Mouse (Mus musculus) forebrain, embryonic 12.5 days (tissue): ENCODE measurements around the gene Ppp2r3d. TPM values are rescaled to one million over a fixed set of nuclear protein-coding genes. Genes with fewer than 3 reads are reported as not detected.
A peak's percentile ranks its signal among the peaks of the same experiment; 100 is the strongest.

Experiments
- ATAC-seq: fragments of 200-750 bp; cut with Nextera tagmentation; 2 replicates; pipeline ENCODE4 v1.8.0; 2017; ENCODE audit warnings: moderate TSS enrichment; ENCODE audit not compliant: low FRiP score
- H3K27ac ChIP-seq: fragments of 300-500 bp; sonication (generic); 2 replicates; pipeline ENCODE4 v1.5.1; 2016; ENCODE audit warnings: mild to moderate bottlenecking
- H3K27me3 ChIP-seq: fragments of 300-500 bp; sonication (generic); 2 replicates; pipeline ENCODE4 v1.6.1; 2016; ENCODE audit warnings: mild to moderate bottlenecking
- H3K36me3 ChIP-seq: fragments of 300-500 bp; sonication (generic); replicated peaks from 2 replicates; pipeline ENCODE4 v1.6.1; 2016; ENCODE audit warnings: mild to moderate bottlenecking
- H3K4me1 ChIP-seq: fragments of 300-500 bp; sonication (generic); 2 replicates; pipeline ENCODE4 v1.6.1; 2016
- H3K4me2 ChIP-seq: fragments of 300-500 bp; sonication (generic); 2 replicates; pipeline ENCODE4 v1.6.1; 2016; ENCODE audit warnings: mild to moderate bottlenecking, moderate library complexity
- H3K4me3 ChIP-seq: fragments of 300-500 bp; sonication (generic); replicated peaks from 2 replicates; pipeline ENCODE4 v1.5.1; 2016; ENCODE audit warnings: mild to moderate bottlenecking
- H3K9ac ChIP-seq: fragments of 300-500 bp; sonication (generic); 2 replicates; pipeline ENCODE4 v1.6.1; 2016; ENCODE audit warnings: mild to moderate bottlenecking
- H3K9me3 ChIP-seq: fragments of 300-500 bp; sonication (generic); 2 replicates; pipeline ENCODE4 v1.6.1; 2016
- WGBS: fragments of 180-500 bp; shearing (Covaris S2); methylation state at CpG from one replicate; pipeline ENCODE4 v1.1.7; 2016; 5-methylcytosine and 5-hydroxymethylcytosine counted together
- polyA plus RNA-seq: library from polyadenylated mRNA; unstranded; fragments of >200 nt; fragmentation: Nextera tagmentation; extraction: Ambion mirVana; gene quantifications from 2 replicates; pipeline ENCODE4 v1.2.1, GENCODE M21; 2016

Ppp2r3d gene
- polyA plus RNA-seq, 1 experiment from 2014 or later = 163 TPM

GRCm38 (mm10) chr9:124438686-124439346 lies 37.9 kb downstream of the Ppp2r3d start:
- Histone ChIP-seq H3K4me2 (no peak overlapping the region), H3K27ac (no peak overlapping the region), H3K4me1 (no peaks in the 10 kb centered on the region), H3K36me3 (peaks cover 36% of the 10 kb centered on the region), H3K9ac (no peak overlapping the region), H3K9me3 (peaks cover 34% of the 10 kb centered on the region), H3K27me3 (no peaks in the 10 kb centered on the region), H3K4me3 (no peak overlapping the region)
- 95% methylated on average over 22 of the region's 22 CpGs for WGBS
- ATAC-seq = peak; percentile 23; the same call in 1 of the 2 replicates

- Histone ChIP-seq H3K9ac (peak overlapping the region; percentile 53; the same call in 1 of the 2 replicates), H3K4me2 (peak overlapping the region; percentile 60), H3K4me1 (peaks cover 6% of the 10 kb centered on the region; the same call in 1 of the 2 replicates), H3K4me3 (peak overlapping the region; percentile 73), H3K27ac (peak overlapping the region; percentile 99), H3K27me3 (peaks cover 5% of the 10 kb centered on the region; the same call in 1 of the 2 replicates), H3K9me3 (no peaks in the 10 kb centered on the region), H3K36me3 (no peaks in the 10 kb centered on the region)
- ATAC-seq = peak; percentile 50
- under 1% methylated on average over 45 of the region's 47 CpGs for WGBS
Measured at GRCm38 (mm10) chr9:124425411-124425885, 51.2 kb downstream of the Ppp2r3d start.

DNA sequence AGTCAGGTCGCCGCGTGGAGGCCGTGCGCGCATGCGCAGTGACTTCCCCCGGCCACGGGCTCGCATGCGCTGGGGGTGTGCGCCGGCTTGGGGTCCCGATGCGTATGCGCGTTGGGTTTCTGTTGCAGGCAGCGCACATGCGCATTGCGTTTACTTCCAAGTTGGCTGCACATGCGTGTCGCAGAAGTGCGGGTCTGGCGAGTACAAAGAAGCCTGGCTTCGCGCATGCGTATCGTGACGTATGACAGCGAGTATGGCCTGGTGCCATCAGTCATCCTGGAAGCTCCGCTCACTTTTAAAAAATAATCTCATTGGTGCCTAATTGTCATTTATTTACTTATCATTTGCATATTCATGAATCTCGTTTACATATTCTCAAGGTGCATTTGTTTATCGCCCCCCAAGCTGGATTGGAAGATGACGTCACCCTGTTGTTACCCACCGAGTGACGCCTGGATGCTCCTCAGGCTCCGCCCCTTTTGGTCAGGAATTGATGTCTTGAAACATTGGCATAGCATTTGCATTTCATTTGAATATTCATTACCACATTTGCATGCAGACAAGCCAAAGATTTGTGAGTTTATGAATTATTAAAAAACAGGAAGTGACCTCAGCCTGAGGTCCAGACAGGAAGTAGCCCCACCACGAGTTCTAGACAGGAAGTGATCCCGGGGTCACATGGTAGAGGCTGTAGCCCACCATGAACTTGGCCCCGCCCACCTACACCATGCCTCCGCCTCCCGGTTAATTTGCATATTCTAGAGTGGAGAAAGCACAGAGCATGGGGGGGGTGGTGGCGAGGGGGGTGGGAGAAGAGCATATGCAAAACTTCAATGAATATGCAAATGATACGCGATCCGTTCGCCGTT lies 51.9 kb downstream of the Ppp2r3d start:
- H3K36me3 ChIP-seq = no peaks in the 10 kb centered on the region
- peak; percentile 79 for ATAC-seq
- WGBS = under 1% methylated on average over 48 of the region's 48 CpGs
- peak overlapping the region; percentile 60 for H3K4me2 ChIP-seq
- peak overlapping the region; percentile 68; the same call in 1 of the 2 replicates for H3K9ac ChIP-seq
- peaks cover 6% of the 10 kb centered on the region; the same call in 1 of the 2 replicates for H3K4me1 ChIP-seq
- peak overlapping the region; percentile 99 for H3K27ac ChIP-seq
- H3K27me3 ChIP-seq = peaks cover 5% of the 10 kb centered on the region; the same call in 1 of the 2 replicates
- peak overlapping the region; percentile 73 for H3K4me3 ChIP-seq
- H3K9me3 ChIP-seq = no peaks in the 10 kb centered on the region

GRCm38 (mm10) chr9:124424292-124424541 lies 52.5 kb downstream of the Ppp2r3d start:
- H3K36me3 ChIP-seq = no peaks in the 10 kb centered on the region
- under 1% methylated on average over 27 of the region's 27 CpGs for WGBS
- peak overlapping the region; percentile 73 for H3K4me3 ChIP-seq
- peaks cover 5% of the 10 kb centered on the region; the same call in 1 of the 2 replicates for H3K27me3 ChIP-seq
- peak; percentile 34 for ATAC-seq
- no peaks in the 10 kb centered on the region for H3K9me3 ChIP-seq
- H3K4me1 ChIP-seq = peaks cover 6% of the 10 kb centered on the region; the same call in 1 of the 2 replicates
- H3K4me2 ChIP-seq = peak overlapping the region; percentile 60
- peak overlapping the region; percentile 68 for H3K9ac ChIP-seq
- peak overlapping the region; percentile 99 for H3K27ac ChIP-seq

DNA sequence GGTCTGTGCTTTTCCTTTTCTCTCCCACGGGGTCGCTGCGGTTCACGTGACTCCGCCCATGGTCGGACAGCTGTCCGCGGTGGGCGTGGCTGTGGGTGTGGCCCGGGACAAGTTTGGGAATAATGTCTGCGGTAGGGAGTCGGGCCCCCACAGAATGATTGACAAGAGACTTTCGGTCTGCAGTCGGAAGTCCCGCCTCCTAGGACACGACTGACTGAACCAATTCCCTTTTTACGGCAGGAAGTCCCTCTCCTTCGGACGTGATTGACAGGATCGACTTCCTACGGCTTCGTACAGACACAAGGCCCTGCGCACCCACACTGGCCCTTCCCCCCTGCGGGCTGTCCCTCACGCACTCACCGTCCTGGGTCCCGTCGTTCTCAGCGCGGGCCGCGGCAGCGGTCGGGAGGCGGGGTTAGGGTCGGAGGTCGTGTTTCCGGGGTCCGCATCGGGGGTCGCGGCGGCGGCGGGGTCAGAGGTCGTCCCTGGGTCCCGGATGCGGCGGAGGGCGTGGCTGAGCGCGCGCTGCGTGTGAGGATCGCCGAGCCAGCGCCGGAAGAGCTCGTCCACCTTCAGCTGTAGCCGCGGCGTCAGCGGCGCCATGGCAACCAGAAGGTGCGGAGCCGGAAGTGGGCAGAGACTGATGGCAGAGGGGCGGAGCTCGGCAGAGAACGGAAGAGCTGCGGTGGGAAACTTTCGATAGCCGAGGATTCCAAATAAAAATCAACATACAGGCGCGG lies 53.0 kb downstream of the Ppp2r3d start:
- Histone ChIP-seq H3K4me3 (peak overlapping the region; percentile 73), H3K9ac (peak overlapping the region; percentile 68), H3K4me2 (peak overlapping the region; percentile 60), H3K27me3 (peaks cover 5% of the 10 kb centered on the region; the same call in 1 of the 2 replicates), H3K9me3 (no peaks in the 10 kb centered on the region), H3K27ac (peak overlapping the region; percentile 99), H3K4me1 (peaks cover 6% of the 10 kb centered on the region; the same call in 1 of the 2 replicates), H3K36me3 (no peaks in the 10 kb centered on the region)
- WGBS = under 1% methylated on average over 74 of the region's 74 CpGs
- peak; percentile 75 for ATAC-seq

GRCm38 (mm10) chr9:124422900-124423551 lies 53.7 kb downstream of the Ppp2r3d start:
- peak overlapping the region; percentile 60 for H3K4me2 ChIP-seq
- H3K4me3 ChIP-seq = peak overlapping the region; percentile 73
- WGBS = under 1% methylated on average over 59 of the region's 59 CpGs
- no peaks in the 10 kb centered on the region for H3K9me3 ChIP-seq
- peak overlapping the region; percentile 99 for H3K27ac ChIP-seq
- peaks cover 6% of the 10 kb centered on the region; the same call in 1 of the 2 replicates for H3K4me1 ChIP-seq
- H3K9ac ChIP-seq = peak overlapping the region; percentile 68
- no peaks in the 10 kb centered on the region for H3K36me3 ChIP-seq
- ATAC-seq = peak; percentile 60
- no peaks in the 10 kb centered on the region for H3K27me3 ChIP-seq

DNA sequence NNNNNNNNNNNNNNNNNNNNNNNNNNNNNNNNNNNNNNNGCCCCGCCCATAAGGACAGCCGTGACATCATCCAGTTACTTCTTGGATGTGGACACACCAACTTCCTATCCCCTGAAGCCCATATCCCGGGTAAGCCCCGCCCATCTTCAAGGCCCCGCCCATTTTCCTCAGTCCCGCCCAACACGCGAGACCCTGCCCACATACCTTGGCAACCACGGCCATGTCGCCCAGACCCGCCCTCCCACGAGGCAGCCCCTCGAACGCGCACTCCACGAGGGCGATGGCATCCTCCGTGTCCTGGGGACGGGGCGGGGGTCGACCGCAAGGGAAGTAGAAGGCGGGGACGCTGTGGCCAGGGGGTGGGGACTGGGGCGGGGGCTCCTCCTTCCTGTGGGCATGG lies 54.3 kb downstream of the Ppp2r3d start:
- WGBS = 5% methylated on average over 23 of the region's 25 CpGs
- no peaks in the 10 kb centered on the region for H3K36me3 ChIP-seq
- H3K27ac ChIP-seq = peak overlapping the region; percentile 99
- ATAC-seq = no peak
- peak overlapping the region; percentile 60 for H3K4me2 ChIP-seq
- no peaks in the 10 kb centered on the region for H3K27me3 ChIP-seq
- H3K9me3 ChIP-seq = no peaks in the 10 kb centered on the region
- H3K4me3 ChIP-seq = peak overlapping the region; percentile 73
- peaks cover 6% of the 10 kb centered on the region; the same call in 1 of the 2 replicates for H3K4me1 ChIP-seq
- H3K9ac ChIP-seq = 0 out of 2 replicates have a peak overlapping the region, but pooled peaks have one; percentile 68

- H3K4me2 ChIP-seq = no peak overlapping the region
- H3K9ac ChIP-seq = no peak overlapping the region
- ATAC-seq = no peak
- H3K27ac ChIP-seq = no peak overlapping the region
- no peaks in the 10 kb centered on the region for H3K36me3 ChIP-seq
- H3K4me1 ChIP-seq = no peaks in the 10 kb centered on the region
- H3K4me3 ChIP-seq = no peak overlapping the region
- H3K9me3 ChIP-seq = no peaks in the 10 kb centered on the region
- no peaks in the 10 kb centered on the region for H3K27me3 ChIP-seq
Measured at GRCm38 (mm10) chr9:124412921-124413320, 63.8 kb downstream of the Ppp2r3d start.

DNA sequence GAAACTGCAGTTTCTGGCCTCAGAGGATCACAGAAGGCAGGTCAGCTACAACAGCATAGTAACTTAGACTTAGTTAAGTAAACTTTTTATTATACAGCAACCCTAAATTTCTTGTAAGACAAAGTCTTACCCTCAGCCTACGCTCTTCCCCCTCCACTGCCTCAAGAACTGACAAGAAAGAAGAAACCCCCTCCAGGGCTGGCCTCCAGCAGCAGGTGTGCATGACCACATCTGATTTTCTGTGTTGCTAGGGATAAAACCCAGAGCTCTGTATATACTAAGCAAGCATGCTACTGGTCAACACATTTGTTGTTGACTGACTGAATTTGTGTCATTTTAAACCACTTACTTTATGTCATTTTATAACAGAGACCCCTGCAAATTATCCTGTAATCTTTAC lies 65.1 kb downstream of the Ppp2r3d start:
- no peaks in the 10 kb centered on the region for H3K9me3 ChIP-seq
- no peaks in the 10 kb centered on the region for H3K36me3 ChIP-seq
- 68% methylated on average over 1 of the region's 1 CpGs for WGBS
- H3K4me1 ChIP-seq = no peaks in the 10 kb centered on the region
- no peak for ATAC-seq
- no peak overlapping the region for H3K4me2 ChIP-seq
- H3K27me3 ChIP-seq = no peaks in the 10 kb centered on the region
- no peak overlapping the region for H3K27ac ChIP-seq
- H3K9ac ChIP-seq = no peak overlapping the region
- H3K4me3 ChIP-seq = no peak overlapping the region

DNA sequence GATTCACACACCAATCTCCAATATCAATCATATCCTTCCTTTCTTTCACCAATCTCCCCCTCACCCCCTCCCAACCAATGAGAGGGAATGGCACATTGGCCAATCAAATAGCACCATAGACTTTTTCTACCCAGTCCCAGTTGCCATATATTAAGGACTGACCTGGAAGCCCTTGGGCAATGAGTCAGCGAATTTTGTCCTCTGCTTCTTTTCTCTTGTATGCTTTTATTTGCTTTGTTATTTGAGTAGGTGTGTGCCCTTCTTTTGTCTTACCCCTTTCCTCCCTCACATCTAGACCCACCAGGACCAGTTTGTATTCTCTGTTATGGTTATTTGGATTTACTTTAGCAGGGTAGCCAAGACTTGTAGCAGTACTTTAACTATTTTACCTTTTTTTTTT lies 68.1 kb downstream of the Ppp2r3d start:
- Histone ChIP-seq H3K27ac (no peak overlapping the region), H3K9me3 (no peaks in the 10 kb centered on the region), H3K4me1 (no peaks in the 10 kb centered on the region), H3K27me3 (no peaks in the 10 kb centered on the region), H3K36me3 (no peaks in the 10 kb centered on the region), H3K4me2 (no peak overlapping the region), H3K4me3 (no peak overlapping the region), H3K9ac (no peak overlapping the region)
- no peak for ATAC-seq
- 46% methylated on average over 1 of the region's 1 CpGs for WGBS
